Mouse (Mus musculus): ENCODE measurements at regions not wholly inside any gene's neighbourhood (a gene's known extent, or its start where the extent isn't known, plus 50 kb on each side); places are given as distances from the start of the nearest gene placed in this dataset.
"Not testable (repeated sequence)": the region's sequence is repeated elsewhere in the genome, so short reads cannot be mapped to it uniquely, and the experiment has no call there.

- Histone ChIP-seq H3K9me3 (no peaks in the 10 kb centered on the region), H3K36me3 (no peaks in the 10 kb centered on the region), H3K4me1 (replicated peaks) (no peaks in the 10 kb centered on the region), H3K27ac (no peak overlapping the region), H3K4me3 (no peak overlapping the region), H3K27me3 (ENCODE audit: insufficient read depth, poor library complexity, severe bottlenecking) (no peaks in the 10 kb centered on the region)
- 89% methylated on average over 7 of the region's 7 CpGs for WGBS
- DNase-seq (ENCODE audit: low spot score), result no peak
Observed at GRCm38 (mm10) chr5:3269760-3270159, 71.5 kb upstream of the Cdk6 start.

GRCm38 (mm10) chr5:3273140-3273539 is 68.1 kb upstream of the Cdk6 start:
- WGBS, result 79% methylated on average over 1 of the region's 1 CpGs
- H3K4me1 ChIP-seq (replicated peaks); H3K9me3 ChIP-seq; H3K27ac ChIP-seq; H3K27me3 ChIP-seq (ENCODE audit: insufficient read depth, poor library complexity, severe bottlenecking); H3K4me3 ChIP-seq; DNase-seq (ENCODE audit: low spot score); H3K36me3 ChIP-seq: not testable (repeated sequence)

GRCm38 (mm10) chr5:3277241-3277640 is 64.0 kb upstream of the Cdk6 start:
- not testable (repeated sequence) for H3K27ac ChIP-seq; H3K4me1 ChIP-seq (replicated peaks); H3K9me3 ChIP-seq; H3K4me3 ChIP-seq; H3K36me3 ChIP-seq; DNase-seq (ENCODE audit: low spot score); H3K27me3 ChIP-seq (ENCODE audit: insufficient read depth, poor library complexity, severe bottlenecking)
- WGBS, result 90% methylated on average over 16 of the region's 16 CpGs

GRCm38 (mm10) chr5:3278956-3279355 is 62.3 kb upstream of the Cdk6 start:
- H3K36me3 ChIP-seq; H3K27ac ChIP-seq; H3K4me3 ChIP-seq; H3K9me3 ChIP-seq; H3K27me3 ChIP-seq (ENCODE audit: insufficient read depth, poor library complexity, severe bottlenecking); H3K4me1 ChIP-seq (replicated peaks); DNase-seq (ENCODE audit: low spot score): not testable (repeated sequence)
- 82% methylated on average over 5 of the region's 5 CpGs for WGBS

- 68% methylated on average over 8 of the region's 8 CpGs for WGBS
- not testable (repeated sequence) for H3K36me3 ChIP-seq; H3K4me1 ChIP-seq (replicated peaks); H3K9me3 ChIP-seq; H3K27ac ChIP-seq; DNase-seq (ENCODE audit: low spot score); H3K4me3 ChIP-seq; H3K27me3 ChIP-seq (ENCODE audit: insufficient read depth, poor library complexity, severe bottlenecking)
Observed at GRCm38 (mm10) chr5:3281911-3282506, 59.3 kb upstream of the Cdk6 start.

GRCm38 (mm10) chr5:3283083-3283482 is 58.2 kb upstream of the Cdk6 start:
- 89% methylated on average over 3 of the region's 3 CpGs for WGBS

GRCm38 (mm10) chr5:3284335-3284734 is 57.0 kb upstream of the Cdk6 start:
- not testable (repeated sequence) for H3K27me3 ChIP-seq (ENCODE audit: insufficient read depth, poor library complexity, severe bottlenecking); H3K4me1 ChIP-seq (replicated peaks); DNase-seq (ENCODE audit: low spot score); H3K9me3 ChIP-seq; H3K4me3 ChIP-seq; H3K27ac ChIP-seq; H3K36me3 ChIP-seq
- 86% methylated on average over 1 of the region's 1 CpGs for WGBS

More at GRCm38 (mm10) chr5:3283083-3283482, 58.2 kb upstream of the Cdk6 start:
- Histone ChIP-seq H3K27ac (no peak overlapping the region), H3K4me3 (no peak overlapping the region), H3K9me3 (peaks cover 6% of the 10 kb centered on the region), H3K36me3 (no peaks in the 10 kb centered on the region), H3K4me1 (replicated peaks) (no peaks in the 10 kb centered on the region), H3K27me3 (ENCODE audit: insufficient read depth, poor library complexity, severe bottlenecking) (no peaks in the 10 kb centered on the region)
- no peak for DNase-seq (ENCODE audit: low spot score)

- WGBS, result 14% methylated on average over 8 of the region's 8 CpGs
- not testable (repeated sequence) for H3K9me3 ChIP-seq; H3K36me3 ChIP-seq; H3K27me3 ChIP-seq (ENCODE audit: insufficient read depth, poor library complexity, severe bottlenecking); H3K4me3 ChIP-seq; H3K4me1 ChIP-seq (replicated peaks); H3K27ac ChIP-seq
- DNase-seq (ENCODE audit: low spot score), result peak; percentile 4
Observed at GRCm38 (mm10) chr5:3289991-3290417, 51.3 kb upstream of the Cdk6 start.

Data from hindbrain, embryonic 10.5 days (tissue).